Mouse (Mus musculus) brain, embryonic 14.5 days (tissue): ENCODE measurements around the gene Mrpl38. TPM values are rescaled to one million over a fixed set of nuclear protein-coding genes. Genes with fewer than 3 reads are reported as not detected.
A peak's percentile ranks its signal among the peaks of the same experiment; 100 is the strongest.
"Not testable (repeated sequence)": the region's sequence is repeated elsewhere in the genome, so short reads cannot be mapped to it uniquely, and the experiment has no call there.

ENCODE experiments used
- DNase-seq: peaks from one replicate; pipeline ENCODE4 v3.0.0-alpha.2; 2011; ENCODE audit warnings: low read depth
- CTCF ChIP-seq: fragments of 200-500 bp; IDR thresholded peaks from 2 replicates; pipeline ENCODE4 v1.5.1; 2012; ENCODE audit warnings: inconsistent platforms, mild to moderate bottlenecking, moderate library complexity, borderline replicate concordance; ENCODE audit not compliant: insufficient read depth, insufficient read length; ENCODE audit errors: extremely low read depth
- POLR2A ChIP-seq: fragments of 200-500 bp; IDR thresholded peaks from 2 replicates; pipeline ENCODE4 v1.6.1; 2012; ENCODE audit warnings: mild to moderate bottlenecking, inconsistent platforms, borderline replicate concordance; ENCODE audit not compliant: poor library complexity, insufficient read depth, insufficient read length, severe bottlenecking; ENCODE audit errors: extremely low read depth
- polyA plus RNA-seq: library from polyadenylated mRNA; depleted of rRNA; stranded (reverse); fragments of >200 nt; gene quantifications from 2 replicates; pipeline ENCODE4 v1.2.3, GENCODE M21; 2012

Gene Mrpl38
- polyA plus RNA-seq, 1 experiment = 38.6 TPM

DNA sequence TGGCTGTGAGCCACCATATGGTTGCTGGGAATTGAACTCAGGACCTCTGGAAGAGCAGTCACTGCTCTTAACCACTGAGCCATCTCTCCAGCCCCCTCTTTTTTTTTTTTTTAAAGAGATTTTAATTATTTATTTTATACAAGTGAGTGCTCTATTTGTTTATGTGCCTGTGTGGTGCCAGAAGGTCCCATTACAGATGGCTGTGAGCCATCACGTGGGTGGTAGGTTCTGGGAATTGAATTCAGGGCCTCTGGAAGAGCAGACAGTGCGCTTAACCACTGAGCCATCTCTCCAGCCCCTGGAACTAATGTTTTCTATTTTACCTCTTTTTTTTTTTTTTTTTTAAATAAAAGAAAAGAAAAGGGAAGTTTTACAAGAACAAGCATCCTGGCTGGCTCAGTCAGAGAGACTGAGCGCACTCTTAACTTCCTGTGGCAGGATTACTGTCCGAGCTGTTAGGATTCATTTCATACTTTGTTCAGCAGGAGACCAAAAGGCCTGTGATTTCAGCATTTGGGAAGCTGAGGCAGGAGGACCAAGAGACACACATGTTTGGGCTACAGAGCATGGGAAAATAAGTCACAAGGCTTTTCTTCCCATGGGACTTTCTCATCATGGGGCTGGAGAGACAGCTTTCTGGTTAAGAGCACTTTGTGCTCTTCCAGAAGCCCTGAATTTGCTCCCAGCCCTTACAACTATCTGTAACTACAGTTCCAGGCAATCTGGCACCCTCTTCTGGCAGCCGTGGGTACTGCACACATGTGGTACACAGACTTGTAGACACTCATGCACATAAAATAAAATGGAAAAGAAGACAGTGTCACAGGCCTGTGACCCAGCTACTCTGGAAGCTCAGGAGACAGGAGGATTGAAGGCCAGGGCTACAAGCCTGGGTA lies 42.2 kb downstream of the Mrpl38 start:
- DNase-seq = no peak
- TF ChIP-seq CTCF (peak; percentile 44; the same call in 1 of the 2 replicates), POLR2A (no peak)

DNA sequence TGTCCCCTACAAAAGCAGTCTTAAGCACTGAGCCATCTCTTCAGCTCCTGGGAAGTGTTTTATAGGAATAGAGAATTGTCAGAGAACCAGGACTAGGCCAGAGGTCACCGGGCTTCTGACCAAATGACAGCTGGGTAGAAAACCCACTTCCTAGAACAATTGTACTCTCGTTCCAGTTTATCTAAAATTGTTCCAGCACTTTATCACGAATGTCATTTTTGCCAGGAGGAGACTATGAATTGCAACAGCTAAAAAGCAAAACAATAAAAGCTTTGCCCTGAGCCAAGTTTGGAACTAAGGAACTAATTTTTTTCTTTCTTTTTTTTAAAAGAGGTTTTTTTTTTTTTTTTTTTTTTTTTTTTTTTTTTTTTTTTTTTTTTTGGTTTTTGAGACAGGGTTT lies 43.1 kb downstream of the Mrpl38 start:
- TF ChIP-seq POLR2A (no peak), CTCF (no peak)

DNA sequence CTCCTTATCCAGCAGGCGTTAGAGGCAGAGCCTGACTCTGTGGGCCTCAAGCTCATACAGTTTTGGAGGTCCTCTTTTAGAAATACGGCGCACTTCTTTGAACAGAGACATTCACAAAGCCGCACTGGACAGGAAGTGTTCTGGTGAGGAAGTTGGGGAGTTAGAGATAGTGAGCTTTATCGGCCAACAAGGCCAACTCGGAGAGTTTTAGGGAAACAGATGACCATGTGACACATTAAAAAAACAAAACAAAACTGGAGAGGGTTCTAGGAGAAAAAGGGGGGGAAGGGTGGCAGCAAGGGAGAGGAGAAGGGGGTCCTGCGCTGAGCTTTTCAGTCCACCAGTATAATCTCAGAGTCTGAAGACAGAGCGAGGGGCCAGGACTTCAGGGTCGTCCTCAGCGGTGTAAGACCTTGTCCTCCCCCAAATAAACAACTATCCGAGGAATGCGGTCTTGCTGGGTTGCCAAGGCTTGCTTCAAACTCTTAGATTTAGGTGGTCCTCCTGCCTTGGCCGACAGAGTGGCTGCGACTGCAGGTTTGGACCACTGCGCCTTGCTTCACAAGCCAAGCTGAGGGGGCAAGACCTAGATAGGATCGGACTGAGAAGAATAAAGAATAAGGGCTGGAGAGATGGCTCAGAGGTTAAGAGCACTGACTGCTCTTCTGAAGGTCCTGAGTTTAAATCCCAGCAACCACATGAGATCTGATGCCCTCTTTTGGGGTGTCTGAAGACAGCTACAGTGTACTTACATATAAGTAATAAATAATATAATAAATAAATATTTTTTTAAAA lies 44.7 kb downstream of the Mrpl38 start:
- no peak for TF ChIP-seq CTCF
- no peak for TF ChIP-seq POLR2A

More for the DNA sequence above, 43.1 kb downstream of the Mrpl38 start:
- no peak for DNase-seq

DNA sequence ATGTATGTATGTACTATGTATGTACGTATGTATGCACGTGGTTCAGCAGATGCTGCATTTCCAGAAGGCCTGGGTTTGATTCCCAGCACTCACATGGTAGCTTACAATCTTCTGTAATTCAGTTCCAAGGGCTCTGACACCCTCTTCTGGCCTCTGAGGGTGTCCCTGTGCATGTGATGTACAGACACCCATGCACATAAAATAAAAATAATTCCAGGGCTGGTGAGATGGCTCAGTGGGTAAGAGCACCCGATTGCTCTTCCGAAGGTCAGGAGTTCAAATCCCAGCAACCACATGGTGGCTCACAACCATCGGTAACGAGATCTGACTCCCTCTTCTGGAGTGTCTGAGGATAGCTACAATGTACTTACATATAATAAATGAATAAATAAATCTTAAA lies 45.7 kb downstream of the Mrpl38 start:
- DNase-seq = not testable (repeated sequence)

More for the DNA sequence above, 44.7 kb downstream of the Mrpl38 start:
- DNase-seq = no peak

DNA sequence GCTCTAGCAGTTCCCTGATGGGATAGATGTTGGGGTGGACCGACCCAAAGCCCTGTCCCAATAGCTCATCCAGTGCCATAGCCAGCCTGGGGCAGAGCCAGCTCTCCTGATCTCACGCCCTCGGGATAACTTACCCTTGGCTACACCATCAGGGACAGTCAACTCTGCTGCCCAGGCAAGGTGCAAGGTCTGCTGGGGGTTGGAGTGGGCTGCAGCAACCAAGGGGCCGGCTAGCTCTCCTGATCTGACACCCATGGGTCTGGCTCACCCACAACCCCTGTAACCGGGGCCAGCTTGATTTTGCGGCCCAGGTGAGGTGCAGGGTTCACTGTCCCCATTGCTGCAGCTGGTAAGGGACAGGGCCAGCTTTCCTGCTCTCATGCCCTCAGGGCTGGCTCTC lies 47.1 kb downstream of the Mrpl38 start:
- no peak for DNase-seq
- TF ChIP-seq CTCF (no peak), POLR2A (no peak)

DNA sequence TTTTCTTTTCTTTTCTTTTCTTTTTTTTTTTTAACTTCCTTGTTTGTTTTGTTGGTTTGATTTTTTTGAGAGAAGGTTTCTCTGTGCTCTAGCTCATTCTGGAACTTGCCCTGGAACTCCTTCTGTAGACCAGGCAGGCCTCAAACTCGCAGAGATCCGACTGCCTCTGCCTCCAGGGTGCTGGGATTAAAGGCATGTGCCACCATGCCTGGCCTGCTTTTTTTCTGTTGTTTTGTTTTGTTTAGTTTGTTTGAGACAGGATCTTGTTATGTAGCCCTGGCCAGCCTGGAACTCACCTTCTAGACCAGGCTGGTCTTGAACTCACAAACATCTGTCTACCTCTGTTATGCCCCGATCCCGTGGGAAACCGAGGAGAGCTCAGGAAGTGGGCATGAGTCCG lies 49.1 kb downstream of the Mrpl38 start:
- DNase-seq = no peak
- no peak for TF ChIP-seq CTCF
- no peak for TF ChIP-seq POLR2A

DNA sequence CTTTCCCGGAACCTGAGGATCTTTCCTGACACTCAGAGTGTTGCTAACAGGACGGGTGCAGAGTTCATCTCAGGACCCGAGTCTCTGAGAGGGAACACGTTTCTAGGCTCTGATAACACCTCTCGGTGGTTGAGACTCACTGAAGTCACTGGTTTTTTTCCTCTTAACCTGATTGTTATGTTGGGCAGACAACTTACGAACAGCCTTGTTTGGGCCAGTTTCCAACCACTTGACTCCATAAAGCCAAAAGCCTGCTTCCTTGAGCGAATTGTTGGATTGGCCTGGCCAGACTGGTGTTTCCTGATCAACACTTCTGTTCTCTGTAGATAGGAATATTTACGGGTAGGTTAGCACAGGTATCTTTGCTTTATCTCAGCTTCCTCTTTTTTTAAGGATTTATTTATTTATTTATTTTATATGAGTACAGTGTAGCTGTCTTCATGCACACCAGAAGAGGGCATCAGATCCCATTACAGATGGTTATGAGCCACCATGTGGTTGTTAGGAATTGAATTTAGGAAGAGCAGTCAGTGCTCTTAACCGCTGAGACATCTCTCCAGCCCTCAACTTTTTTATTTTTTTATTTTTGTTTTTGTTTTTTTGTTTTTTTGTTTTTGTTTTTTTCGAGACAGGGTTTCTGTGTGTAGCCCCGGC lies 49.8 kb downstream of the Mrpl38 start:
- no peak for TF ChIP-seq POLR2A
- no peak for TF ChIP-seq CTCF

DNA sequence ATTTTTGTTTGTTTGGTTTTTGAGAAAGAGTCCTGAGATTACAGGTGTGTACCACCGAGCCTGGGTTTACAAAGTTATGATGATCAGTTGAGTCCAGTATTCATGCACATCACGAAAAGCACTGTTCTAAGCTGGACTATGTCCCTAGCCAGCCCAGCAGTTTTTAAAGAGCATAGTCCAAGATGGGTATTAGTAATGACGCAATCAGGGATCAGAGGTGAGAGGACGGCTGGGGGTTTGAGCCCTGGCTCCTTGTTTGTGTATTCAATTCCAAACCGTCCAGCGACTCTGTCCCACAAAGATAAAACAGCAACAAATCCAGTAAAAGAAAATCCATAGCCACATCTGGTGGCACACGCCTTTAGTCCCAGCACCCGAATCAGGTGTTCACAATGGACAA lies 50.5 kb downstream of the Mrpl38 start:
- TF ChIP-seq POLR2A = no peak
- no peak for TF ChIP-seq CTCF
- no peak for DNase-seq

More for the DNA sequence above, 49.8 kb downstream of the Mrpl38 start:
- no peak for DNase-seq

DNA sequence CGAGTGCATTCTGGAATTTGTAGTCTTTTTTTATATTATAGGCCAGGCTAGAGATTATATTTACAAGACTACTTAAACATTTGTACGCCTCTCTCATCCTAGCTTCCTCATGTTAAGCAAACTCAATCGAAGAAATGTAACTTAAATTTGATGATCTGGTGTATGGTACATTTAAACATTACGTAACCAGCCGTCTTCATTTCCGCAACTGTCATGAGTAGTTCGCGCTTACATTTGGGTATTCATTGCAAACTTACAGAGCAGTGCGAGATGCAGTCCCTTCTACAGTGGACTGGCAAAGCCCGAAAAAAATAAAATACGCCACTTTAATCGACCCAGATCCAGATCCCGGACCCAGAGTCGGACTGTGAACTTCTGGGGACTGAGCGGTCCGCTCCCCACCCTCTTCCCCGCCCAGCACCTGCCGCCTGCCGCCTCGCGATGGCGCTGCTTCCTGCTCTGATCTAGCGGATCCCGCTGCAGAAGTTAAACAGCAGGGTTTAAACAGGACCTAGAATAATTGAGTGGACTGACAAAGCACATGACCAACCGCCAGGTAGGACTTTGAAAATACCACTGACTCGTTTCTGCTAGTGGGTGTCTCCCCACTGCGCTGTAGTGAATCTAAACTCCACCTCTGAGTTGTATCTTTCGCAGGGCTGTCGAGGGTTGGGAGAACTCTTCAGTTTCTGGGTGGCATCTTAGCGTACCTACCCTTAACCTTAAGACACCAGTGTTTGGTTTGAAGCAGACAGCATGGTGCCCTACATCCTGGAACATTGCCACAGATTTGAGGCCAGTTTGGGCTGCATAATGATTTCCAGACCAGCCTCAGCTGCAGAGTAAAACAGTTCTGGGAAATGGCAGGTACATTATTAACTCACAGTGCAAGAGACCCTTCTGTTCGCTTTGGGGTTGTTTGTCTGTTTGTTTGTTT lies 51.2 kb downstream of the Mrpl38 start:
- 0 out of 2 replicates have a peak, but pooled peaks have one; percentile 36 for TF ChIP-seq POLR2A
- TF ChIP-seq CTCF = peak; percentile 91

DNA sequence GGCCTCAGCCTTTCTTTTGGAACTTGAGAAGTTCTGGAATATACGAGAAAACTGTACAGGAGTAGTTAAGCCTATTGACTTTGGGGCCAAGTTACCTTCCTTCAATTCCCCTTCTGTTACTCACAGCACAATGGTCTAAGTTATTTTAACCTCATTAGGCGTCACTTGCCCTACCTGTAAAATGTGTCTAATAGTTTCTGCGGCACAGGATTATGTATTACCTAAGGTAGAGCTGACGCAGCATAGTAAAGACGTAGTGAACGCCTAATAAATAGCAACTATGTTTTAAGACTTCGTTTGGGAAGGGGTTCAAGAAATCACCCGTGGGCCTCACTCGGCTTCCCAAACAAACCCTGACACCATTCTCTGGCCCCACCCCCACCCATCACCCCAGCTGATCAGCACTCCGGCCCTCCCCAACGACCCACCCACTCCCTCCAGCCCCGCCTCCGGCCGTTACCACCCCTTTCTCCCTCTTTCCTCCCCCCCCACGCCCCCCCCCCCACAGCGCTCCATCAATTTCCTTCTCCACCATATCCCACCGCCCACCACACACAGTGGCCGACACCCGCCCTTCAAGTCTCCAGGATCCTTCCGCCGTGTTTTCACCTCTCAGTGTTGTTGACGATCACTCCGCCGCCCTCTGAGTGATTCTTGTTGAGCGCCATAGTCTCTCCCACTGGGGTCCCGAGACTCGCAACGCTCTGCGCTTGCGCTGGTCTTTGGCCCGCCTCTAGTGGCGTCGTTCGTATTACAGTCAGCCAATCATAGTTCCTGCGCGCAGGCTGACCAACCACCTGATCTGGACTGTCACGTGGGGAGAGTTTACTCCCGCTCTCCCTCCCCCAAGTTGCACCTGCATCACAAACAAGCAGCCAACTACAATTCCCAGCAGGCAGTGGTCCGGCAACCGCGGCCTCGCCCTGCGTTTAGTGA lies 52.1 kb downstream of the Mrpl38 start, which contains the start of gene Wbp2:
Wbp2 (minus strand) TSS at position 738 of the 936 bp plus-strand sequence.
- TF ChIP-seq CTCF (no peak; the same call in 1 of the 2 replicates), POLR2A (peak; percentile 49; the same call in 1 of the 2 replicates)
- DNase-seq = peak; percentile 100

More for the DNA sequence above, 51.2 kb downstream of the Mrpl38 start:
- peak; percentile 91 for DNase-seq
